Mouse (Mus musculus): ENCODE data around the gene Psmc2.
A peak's percentile ranks its signal among the peaks of the same experiment; 100 is the strongest.

Psmc2 gene

DNA sequence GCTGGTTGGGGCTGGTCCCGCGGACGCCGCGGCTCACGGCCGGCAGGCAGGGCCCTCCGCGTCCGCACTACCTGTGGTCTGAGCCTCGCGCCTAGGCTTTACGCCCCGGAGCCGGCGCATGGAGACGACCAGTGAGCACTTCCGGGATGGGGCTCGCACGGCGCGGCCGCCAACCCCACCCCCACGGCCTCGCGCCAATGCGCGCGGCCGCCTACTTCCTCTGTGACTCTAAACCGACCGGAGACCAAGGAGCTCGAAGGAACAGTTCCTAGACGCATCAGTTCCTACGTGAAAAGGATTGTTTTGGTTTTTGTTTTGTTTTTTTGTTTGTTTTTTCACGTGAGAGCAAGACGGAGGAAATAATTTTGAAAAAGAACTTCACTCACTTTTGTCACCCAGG lies at the start of gene Psmc2, which contains the start of gene Dnajc2:
TSS of gene Psmc2 (plus strand) at position 231 of the 400 bp plus-strand sequence.
TSS of gene Dnajc2 (minus strand) at position 199 of the 400 bp plus-strand sequence.
- peak; percentile 95 for DNase-seq (ENCODE audit: low spot score in 2 of 2)

DNA sequence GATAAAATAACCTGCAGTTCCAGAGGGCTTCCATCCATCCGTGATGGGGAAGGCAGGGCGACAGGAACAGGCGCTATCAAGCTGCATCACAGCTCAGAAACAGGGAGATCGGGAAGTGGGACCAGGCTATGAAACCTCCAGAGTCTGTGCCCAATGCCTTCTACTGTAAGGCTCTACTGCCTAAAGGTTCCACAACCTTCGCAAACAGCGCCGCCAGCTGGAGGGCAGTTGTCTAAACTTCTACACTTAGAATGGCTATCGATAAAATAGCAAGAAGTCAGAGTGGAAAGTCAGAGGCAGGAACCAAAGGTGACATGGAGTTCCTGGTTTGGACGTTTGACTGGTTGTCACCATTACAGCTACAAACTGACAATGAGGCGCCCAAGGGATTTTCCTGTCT lies 49.5 kb upstream of the Psmc2 start:
- DNase-seq (ENCODE audit: low spot score in 2 of 2) = peak; percentile 58 to 78

DNA sequence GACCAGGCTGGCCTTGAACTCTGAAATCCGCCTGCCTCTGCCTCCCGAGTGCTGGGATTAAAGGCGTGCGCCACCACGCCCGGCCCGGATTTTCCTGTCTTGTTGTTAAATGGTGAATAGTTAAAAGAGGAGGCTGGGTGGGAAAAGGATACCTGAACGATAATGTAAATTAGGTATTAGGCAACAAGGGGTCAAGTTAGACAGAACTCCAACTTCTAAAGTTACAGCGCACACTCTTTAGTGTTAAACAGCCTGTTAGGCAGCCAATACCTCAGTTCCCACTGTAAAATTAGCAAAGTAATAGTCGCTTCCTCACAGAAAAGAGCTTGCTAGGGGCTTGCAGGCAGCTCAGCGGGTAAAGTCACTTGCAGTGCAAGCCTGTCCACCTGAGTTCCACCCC lies 49.0 kb upstream of the Psmc2 start:
- no peak for DNase-seq (ENCODE audit: low spot score in 2 of 2)

DNA sequence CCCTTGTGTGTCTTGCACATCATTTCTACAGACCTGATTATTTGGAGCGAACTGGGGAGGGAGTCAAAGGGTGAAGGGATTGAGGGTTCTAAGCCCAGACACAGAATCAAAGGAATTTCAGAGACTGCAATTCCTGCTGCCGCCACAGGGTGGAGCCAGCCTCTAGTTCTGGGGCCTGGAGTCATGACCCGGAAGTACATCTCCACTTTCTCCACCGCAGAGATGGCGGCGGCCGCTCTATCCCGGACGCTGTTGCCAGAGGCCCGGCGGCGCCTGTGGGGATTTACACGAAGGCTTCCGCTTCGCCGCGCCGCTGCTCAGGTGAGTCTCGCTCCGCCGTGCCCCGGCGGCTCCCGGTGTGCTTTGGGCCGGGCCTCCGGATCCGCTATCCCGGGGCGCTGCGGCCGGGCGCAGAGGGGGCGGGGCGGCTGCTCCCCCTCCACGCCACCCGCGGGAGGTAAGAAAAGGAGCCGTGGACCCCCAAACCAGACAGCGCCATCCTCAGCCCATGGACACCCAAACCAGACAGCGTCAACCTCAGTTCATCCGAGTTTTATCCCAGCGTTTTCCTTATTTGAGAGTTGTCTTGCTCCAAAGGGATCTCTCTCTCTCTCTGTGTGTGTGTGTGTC lies 48.0 kb upstream of the Psmc2 start, which contains the start of gene Pmpcb:
TSS of gene Pmpcb (plus strand) at position 186 of the 630 bp plus-strand sequence.
- DNase-seq (ENCODE audit: low spot score in 2 of 2) = peak; percentile 92 to 93

DNA sequence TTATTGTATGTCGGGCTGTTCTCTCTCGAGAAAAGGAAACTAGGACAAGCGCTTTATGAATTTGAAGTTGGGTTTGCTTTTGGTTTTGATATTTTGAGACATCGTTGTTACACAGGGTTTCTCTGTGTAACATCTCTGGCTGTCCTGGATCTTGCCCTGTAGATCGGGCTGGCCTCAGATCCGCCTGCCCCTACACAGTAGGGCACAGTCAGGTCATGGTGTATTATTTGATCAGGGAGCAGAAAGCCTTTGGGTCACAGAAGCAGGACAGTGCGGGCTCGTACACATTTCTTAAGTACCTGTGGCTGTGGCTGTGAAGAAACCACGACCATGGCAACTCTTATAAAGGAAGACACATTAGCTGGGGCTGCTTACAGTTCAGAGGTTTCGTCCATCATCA lies 47.5 kb upstream of the Psmc2 start:
- no peak for DNase-seq (ENCODE audit: low spot score in 2 of 2)

DNA sequence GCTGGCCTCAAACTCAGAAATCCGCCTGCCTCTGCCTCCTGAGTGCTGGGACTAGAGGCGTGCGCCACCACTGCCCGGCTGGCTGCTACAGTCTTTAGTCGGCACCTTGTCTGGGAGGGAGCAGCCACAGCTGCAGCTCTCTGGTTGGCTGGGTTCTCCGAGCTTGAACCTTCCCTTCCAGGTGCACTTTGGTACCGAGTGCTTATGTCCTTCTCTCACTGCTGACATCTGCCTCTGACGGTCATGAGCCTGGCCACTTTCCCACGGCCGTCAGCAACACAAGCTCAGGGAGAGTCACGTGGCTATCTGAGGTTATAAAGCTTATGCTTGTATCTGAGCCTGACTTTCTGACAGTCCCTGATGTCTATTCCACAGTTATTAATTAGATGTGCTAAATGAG lies 46.0 kb upstream of the Psmc2 start:
- no peak for DNase-seq (ENCODE audit: low spot score in 2 of 2)

DNA sequence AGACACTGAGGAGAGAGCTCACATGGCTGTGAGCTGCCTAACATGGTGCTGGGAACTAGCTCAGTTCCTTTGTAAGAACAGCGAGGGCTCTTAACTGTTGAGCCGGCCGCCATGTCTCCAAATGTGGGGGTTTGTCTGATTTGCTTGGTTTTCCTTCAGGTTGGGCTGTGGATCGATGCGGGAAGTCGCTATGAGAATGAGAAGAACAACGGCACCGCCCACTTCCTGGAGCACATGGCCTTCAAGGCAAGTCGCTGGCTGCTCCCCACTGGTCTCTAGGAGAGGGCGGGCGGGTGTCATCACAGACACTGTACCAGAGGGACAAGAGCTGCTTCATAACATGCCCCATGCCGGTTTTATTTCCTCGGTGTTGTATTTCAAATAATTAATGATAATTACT lies 45.2 kb upstream of the Psmc2 start:
- no peak for DNase-seq (ENCODE audit: low spot score in 2 of 2)

DNA sequence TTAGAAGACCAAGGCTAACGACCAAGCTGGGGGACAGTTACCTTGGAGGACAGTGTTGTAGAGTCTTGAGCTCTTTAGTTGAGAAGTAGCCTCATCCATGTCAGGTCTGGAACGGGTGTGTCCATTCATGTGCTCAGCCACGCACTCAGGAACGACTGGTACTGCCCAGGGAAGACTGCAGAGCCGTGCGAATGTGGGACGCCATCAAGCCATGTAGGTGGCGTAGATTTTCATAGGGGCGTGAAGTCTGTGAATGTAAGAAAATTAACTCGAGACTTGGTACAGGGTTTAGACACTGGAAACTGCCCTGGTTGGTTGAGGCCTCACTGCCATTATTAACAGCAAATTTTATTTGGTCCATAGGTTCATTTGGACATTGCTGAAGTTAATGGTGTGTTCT lies 41.5 kb upstream of the Psmc2 start:
- no peak for DNase-seq (ENCODE audit: low spot score in 2 of 2)

DNA sequence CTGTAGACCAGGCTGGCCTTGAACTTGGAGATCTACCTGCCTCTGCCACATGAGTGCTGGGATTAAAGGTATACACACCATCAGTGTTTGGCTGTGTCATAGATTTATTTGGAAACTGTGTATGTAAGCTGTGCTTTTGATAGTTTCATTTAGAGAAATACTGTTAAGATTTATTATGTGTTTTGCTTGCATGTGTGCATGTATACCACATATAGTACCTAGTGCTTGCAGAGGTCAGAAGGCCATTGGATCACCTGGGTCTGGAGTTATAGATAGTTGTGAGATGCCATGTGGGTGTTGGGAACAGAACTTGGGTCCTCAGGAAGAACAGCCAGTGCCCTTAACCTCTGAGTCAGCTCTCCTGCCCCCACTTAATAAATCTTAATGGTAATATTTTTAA lies 40.4 kb upstream of the Psmc2 start:
- DNase-seq (ENCODE audit: low spot score in 2 of 2) = no peak

DNA sequence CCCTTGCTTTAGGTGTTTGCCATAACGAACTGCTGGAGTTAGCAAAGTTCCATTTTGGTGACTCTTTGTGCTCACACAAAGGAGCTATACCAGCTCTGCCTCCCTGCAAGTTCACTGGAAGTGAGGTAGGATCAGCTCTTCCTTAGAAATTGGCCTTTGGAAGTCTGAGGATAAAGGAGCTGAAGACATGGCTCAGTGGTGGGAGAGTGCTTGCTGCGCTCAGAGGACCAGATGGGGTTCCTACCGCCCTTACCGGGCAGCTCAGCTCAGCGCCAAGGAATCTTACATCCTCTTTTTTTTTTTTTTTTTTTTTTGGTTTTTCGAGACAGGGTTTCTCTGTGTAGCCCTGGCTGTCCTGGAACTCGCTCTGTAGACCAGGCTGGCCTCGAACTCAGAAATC lies 39.1 kb upstream of the Psmc2 start:
- no peak for DNase-seq (ENCODE audit: low spot score in 2 of 2)

DNA sequence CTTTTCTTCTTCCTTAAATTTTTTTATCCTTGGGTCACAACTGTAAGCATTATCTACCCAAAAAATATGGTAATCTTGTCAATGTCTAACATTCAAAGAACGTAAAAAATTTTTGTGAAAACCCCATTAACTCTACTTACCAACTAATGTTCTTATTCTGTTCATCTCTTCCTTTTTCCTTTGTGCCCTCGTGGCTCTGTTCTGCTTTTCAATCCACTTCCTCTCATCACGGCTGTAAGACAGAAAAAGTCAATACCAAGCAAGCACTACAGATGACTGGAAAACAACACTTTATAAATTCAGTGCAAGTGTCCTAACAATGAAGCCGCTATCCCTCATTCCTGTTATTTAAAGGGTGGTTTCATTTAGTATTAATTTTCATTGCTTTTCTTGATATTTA lies 16.6 kb upstream of the Psmc2 start:
- no peak for DNase-seq (ENCODE audit: low spot score in 2 of 2)

DNA sequence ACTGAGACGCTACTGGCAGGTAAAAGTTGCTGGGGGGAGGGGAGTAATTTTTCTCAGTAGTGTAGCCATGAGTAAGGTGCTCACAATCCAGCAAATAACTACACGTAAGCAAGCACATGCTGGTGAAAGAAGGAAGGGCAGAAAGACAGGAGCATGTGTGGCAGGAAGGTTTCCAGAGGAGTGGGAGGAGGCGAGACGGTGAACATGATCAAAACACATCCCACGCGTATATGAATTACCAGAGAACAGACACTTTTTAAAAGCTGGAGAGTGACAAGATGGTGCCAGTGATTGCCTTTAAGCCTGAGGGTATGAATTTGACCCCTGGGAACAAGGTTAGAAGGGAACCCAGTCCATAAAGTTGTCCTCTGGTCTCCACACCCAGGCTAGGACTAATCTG lies 15.2 kb upstream of the Psmc2 start:
- no peak for DNase-seq (ENCODE audit: low spot score in 2 of 2)

DNA sequence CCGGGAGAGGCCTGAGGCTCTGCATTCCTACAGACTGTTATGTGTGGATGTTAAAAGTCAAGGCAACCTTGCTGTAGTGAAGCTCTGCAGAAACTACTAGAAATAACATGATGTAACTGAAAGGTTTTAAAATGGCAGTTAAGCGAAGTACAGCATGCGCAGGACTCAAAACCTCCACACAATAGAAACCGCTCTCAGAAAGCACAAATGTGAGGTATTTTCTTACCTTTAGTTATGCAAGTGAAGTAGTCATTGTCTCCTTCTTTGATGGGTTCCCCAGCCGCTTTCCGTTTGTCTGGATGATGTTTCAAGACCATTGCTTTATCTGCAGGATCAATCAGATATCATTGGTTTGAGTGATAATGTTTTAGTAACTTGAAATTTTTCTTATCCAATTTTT lies 8.6 kb upstream of the Psmc2 start:
- DNase-seq (ENCODE audit: low spot score in 2 of 2) = no peak

DNA sequence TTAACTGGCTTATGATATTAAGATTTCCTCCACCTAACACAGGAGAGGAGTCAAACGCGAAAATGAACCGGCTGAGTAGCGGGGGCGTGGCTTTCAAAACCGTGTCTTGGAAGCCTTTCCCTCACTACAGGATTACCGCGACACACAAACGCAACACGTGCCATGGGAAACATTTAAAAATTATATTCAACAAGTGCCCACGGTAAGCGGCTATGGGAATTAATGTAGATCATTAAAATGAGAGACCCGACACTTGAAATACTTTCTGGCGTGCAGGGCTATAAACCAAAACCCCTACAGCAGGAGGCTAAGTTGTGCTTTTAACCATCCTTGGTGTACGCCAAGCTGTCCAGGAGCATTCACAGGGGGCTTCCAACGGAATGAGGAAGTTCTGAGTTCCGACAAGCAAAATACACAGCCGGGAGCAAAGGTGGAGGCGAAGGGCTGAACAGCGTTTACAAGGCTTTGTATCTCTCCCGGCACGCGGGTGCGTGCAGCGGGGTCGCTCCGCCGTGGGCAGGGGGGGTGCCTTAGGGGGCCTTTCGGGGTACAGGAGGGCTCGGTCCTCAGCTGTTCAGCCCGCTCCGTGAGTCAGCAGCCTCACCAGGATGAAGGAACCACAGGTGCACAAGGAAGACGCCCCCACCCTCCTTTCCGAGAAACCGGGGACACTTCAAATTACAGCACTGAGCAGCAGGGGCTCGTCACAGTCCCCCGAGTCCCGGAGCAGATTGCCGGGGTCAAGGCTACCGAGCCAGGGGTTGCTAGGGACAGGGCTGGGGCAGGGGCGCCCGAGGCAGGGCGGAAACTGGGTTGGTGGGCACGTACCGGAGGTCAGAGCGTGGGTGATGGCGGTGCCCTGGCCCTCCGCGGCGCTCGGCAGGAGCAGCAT lies 676 bp upstream of the Psmc2 start:
- peak in 1 of 2 experiments; percentile 37 for DNase-seq (ENCODE audit: low spot score in 2 of 2)

DNA sequence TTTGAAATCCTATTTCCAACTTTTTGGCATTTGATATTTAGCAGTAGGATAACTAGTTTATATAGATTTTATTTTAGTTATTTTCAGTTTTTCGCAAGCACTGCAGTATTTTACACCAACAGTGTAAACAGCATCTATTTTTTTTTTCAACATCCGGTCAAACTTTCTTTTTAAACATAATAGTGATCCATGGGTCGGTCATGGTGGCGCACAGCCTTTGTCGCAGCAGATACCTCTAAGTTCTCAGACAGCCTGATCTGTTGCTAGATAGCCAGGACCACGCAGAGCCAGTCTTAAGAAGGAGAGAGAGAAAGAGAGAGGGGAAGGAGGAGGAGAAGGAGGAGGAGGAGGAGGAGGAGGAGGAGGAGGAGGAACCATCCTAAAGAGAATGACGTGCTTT lies 693 bp downstream of the Psmc2 start:
- DNase-seq (ENCODE audit: low spot score in 2 of 2) = no peak

DNA sequence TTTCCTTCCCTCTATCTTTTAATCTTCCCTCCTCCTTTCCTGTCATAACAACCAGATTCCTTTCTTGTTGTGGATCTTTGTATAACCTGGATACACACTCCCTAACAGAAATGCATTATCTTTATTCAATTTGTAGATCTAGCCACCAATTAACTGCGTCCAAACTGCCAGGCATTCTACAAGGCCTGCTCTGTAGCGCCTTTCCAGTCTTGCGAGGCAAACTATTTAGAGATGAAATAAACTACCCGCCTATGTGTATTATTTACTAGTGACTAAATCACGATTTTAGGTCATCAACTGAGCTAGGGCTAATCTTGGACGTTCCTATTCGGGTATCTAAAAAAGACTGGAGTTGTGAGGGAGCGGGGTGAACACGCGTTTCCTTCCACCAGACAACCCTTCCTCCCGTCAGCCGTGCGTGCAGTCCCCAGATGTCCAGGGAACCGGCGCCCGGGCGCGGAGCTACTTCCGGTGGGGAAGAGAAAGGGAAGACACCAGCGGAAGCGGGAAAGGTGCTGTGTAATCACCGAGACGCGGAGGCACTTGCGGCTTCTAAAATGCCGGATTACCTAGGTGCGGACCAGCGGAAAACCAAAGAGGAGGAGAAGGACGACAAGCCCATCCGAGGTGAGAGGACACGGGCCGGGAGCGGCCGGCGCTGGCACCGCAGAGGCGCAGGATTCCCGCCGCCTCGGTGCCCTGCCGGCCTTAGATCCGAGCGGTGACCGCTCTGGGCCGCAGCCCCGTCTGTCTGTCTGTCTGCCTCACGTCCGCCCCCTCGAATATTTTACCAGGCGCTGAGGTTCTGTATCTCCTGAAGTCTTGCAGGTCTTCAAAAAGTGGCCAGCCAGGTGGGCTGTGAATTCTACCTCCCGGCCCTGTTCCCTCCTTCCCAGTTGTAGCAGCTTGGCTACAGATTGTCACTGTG lies 1.4 kb downstream of the Psmc2 start:
- DNase-seq (ENCODE audit: low spot score in 2 of 2) = peak; percentile 95 to 97

DNA sequence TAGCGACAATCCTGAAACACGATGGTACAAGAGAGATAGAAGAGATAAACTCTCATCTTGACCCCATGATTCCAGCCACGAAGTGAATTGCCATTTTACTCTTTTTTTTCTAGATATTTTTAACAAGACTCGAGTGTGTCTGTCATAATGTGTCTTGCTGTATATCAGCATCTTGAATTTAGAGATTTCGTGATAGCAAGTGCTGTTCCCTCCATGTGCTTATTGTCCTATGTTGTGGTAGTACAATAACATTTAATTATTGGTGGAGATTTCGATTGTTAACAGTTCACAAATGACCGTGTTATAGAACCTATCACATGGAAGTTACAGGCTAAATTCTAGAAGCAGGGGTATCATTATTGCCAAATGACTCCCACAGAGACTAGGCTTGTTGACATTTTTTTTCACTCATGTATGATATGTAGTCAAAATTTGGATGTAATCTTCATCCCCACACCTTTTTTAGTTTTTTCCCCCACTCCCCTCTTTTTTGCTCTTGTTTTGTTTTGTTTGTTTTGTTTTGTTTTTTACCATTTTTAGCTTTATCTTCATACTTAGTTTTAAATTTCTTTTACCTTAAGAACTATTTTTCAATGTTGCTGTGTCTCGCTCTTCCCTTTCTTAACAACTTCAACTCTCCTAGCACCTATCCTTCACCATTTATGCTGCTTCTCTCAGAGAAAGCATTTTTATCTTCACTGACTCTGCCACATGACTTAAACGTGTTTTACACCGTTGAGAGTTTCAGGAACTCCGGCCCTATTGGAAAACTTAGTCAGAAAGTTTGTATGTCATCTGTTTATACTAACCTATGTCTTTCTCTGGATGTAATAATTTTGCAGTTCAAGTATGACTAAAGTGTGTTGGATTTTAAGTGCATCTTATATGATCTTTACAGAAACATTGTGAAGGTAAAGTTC lies 2.4 kb downstream of the Psmc2 start:
- no peak for DNase-seq (ENCODE audit: low spot score in 2 of 2)

DNA sequence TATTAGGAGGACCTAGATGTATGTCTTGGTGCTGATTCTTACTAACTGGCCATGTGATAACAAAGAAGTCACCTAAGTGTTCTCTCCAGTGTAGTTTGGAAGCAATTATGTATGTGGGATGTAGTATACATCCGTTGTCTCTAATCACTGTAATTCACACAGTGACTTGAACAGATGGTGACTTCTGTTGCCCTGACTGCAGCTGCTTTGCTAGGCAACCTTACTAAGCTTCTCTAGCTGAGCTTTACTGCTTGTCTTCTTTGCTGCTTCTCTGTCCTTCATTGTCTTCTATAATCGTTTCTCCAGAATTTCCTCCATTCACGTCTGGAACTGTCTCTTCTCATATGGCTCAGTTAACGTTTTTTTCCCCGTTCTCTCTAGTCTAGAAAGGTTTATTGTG lies 4.0 kb downstream of the Psmc2 start:
- no peak for DNase-seq (ENCODE audit: low spot score in 2 of 2)

DNA sequence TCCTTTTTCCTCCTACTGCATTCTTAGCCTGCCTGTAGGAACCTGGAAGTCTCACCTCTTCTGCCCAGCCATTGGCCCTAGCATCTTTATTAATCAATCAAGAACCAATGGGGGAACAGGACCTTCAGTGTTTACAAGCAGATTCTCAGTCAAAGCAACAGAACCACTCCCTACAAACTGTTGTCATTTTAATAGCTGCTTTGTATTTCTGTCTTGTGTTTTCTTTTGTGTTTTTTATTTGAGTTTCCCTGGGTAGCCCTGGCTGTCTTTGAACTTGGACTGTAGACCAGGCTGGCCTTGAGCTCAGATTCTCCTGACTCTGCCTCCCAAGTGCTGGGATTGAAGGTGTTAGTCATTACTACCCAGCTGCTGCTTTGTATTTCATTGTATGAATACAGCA lies 7.1 kb downstream of the Psmc2 start:
- DNase-seq (ENCODE audit: low spot score in 2 of 2) = no peak

DNA sequence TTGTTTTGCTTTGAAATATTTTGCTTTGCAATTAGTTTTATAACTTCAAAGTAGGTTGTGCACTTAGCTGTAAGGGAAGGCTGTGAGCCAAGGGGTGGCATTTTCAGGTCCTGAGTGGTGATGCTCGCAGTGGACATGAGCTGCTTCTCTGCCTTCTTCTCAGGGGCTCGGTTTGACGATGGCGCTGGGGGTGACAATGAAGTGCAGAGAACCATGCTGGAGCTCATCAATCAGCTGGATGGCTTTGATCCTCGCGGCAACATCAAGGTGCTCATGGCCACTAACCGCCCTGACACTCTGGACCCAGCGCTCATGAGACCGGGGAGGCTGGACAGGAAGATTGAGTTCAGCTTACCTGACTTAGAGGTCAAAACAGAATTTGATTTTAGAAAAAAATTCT lies 17.8 kb downstream of the Psmc2 start:
- no peak for DNase-seq (ENCODE audit: low spot score in 2 of 2)

DNA sequence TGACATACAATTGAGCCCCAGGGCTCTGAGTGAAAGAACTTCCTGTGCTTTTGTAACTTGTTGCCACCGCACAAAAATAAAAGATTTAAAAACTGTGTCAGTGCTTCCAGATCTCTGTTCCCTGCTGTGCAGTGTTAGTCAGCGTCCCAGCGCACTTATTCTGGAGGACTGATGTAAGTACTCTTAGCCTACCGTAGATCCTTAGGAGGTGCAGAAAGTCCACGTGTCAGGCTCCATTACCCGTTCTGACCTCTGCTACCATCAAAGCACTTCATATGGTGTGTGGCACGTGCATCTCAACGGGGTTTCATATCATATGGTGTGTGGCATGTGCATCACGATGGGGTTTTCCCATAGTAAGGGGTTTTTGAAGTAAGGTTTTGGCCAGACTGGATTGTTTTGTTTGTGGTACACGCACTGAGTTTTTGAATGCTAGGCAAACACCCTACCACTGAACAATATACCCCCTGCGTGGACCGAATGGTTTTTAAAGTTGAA lies 18.7 kb downstream of the Psmc2 start:
- no peak for DNase-seq (ENCODE audit: low spot score in 2 of 2)
